Mouse (Mus musculus): ENCODE measurements at regions not wholly inside any gene's neighbourhood (a gene's known extent, or its start where the extent isn't known, plus 50 kb on each side); places are given as distances from the start of the nearest gene placed in this dataset.

DNA sequence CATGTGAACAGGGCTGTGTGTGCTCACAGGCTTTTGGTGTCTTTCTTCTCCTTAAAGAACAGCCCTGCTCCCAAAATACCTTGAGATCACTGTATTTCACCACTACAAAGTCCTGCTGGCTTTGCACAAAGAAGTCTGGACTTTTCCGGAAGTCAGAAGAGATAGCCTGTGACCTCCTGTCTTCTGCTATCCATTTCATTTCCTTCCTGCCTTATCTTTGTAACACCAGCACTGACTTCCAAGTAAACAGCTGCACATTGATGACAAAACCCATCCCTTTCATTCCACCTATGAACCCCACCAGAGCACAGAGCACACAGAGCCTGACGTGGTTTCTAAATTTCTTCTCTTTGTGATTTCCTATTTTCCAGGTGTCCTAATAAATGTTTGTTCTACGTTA is 408.5 kb downstream of the Fat4 start:
- TF ChIP-seq CTCF (IDR thresholded peaks at IDR 0.05; ENCODE audit: control insufficient read depth, insufficient read depth, insufficient read length) (no peak), USF1 (IDR thresholded peaks at IDR 0.05; ENCODE audit: low read depth) (no peak), MYOG (IDR thresholded peaks at IDR 0.05; ENCODE audit: control insufficient read depth, extremely low read depth, insufficient read length) (no peak), MAX (IDR thresholded peaks at IDR 0.05) (no peak), FOSL1 (IDR thresholded peaks at IDR 0.05; ENCODE audit: insufficient read depth, low read length, poor library complexity, severe bottlenecking) (no peak)

Data from C2C12 (cell line).